Mouse (Mus musculus) B cell, adult 2 months (primary cell): Measurements from ENCODE around the gene Mpc1.
A peak's percentile ranks its signal among the peaks of the same experiment; 100 is the strongest.
"Not testable (repeated sequence)": the region's sequence is repeated elsewhere in the genome, so short reads cannot be mapped to it uniquely, and the experiment has no call there.

ENCODE experiments used
- DNase-seq, 2 experiments: peaks; one replicate each; pipeline ENCODE4 v3.0.0; 2022

The Mpc1 gene

DNA sequence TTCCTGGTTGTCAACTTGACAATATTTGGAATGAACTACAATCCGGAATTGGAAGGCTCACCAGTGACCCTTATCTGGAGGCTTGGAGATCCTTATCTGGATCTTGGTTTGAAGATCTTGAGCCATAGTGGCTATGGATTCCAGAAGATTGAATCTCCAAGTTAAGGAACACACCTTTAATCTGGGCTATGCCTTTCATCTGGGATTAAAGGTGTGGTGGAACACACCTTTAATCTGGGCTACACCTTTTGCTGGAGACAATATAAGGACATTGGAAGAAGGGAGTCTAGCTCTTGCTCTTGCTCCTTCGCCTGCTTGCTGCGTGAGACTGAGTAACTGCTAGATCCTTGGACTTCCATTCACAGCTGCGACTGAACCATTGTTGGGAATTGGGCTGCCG is 54.5 kb downstream of the Mpc1 start, which contains the start of gene Prr18:
Prr18 (plus strand) TSS at position 301 of the 400 bp plus-strand sequence.
- not testable (repeated sequence) for DNase-seq

DNA sequence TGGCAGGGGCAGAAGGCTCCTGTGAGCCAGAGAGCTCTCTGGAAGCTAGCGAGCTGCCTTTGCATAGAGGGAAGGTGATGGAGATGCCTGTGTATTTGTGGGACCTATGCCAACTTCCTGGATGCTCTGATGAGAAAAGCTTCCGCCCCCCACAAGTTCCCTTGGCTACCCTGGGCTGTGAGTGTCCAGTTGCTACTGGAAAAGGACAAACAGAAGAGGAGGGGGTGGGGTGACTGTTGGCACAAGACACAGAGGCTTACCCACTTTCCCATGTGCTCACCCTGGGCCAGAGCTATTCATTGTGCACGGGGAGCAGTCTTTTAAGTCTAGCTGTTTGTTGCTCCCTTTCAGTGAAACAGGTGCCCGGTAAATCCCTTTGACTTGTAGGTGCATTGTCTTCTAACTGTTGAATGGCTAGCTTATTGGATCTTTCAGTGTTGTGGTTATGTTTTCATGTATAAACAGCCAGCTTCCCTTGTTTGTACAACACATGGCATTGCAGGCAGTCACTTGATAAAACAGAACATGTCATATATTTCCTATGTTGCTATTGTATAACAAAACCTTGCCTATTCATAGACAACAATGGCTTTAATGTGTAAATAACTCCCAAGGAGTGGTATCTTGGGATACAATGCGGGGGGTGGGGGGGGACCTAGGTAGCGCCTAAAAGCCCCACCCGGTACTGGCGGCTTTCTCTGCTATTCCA is 57.1 kb downstream of the Mpc1 start:
- DNase-seq: no peak

DNA sequence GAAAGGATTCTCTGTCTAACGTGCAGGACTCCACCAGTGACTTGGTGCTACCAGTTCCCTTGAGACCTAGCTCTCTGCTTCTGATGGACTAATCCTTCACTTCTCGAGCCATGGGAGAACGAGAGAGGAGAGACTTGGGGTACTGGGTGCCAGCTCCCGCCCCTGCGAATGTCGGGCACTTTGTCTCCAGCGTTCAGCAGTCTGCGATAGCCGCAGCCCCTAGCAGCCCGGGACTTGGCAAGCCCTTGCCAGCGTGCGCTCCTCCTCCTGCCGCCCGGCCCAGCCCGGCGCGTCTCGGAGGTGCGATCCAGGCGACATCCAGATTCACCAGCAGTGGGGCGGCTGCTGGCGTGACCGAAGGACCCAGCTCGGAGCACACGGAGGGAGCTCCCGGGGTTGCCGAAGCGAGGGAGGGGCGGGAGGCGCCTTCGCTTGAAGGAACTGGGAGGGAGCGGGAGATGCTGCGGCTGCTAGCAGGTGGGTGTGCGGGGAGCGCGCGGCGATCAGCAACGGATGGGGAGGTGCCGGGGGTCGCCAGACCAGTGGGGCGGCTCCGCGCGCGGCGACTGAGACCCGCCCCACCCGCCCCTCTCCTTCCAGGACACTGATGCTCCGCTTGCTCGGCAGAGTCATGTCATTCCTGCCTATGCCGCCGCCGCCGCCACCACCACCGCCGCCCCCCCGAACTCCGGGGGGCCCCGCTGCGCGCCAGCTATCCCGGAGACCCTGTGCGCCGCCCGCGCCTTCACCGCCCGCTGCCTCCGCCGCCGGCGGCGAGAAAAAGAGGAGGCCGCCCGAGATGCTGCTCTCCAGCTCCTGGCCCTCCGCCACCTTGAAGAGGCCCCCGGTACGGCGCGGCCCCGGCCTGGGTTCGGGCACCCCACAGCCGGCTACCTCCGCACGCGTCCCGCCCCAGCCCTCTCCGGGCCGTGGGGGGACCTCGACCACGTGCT is 58.0 kb downstream of the Mpc1 start:
- DNase-seq: peak; percentile 17 to 21

DNA sequence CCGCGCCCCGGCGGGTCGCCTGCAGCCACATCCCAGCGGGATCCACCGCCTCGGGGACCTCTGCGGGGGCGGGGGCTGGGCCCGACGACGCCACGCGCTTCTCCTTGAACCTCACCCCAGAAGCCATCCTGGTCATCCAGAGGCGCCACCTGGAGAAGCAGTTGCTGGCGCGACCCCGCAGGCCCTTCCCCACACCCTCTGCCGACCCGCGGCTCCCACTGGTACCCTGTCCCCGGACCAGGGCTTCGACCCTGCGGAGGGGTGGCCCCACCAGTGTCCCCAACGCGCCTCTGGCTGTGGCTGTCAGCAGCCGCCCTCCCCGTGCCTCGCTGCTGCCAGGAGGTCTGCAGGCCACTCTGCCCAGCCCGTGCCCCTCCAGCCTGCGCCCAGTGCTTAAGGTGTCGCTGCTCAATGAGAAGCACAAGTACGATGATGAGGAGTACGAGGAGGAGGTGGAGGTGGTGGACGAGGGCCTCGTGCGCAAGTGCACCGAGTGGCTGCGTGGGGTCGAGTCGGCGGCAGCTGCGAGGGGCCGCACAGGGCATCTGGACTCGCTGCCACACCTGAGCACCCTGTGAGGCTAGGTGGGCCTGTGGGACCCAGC is 58.8 kb downstream of the Mpc1 start:
- peak in 1 of 2 experiments; percentile 3 for DNase-seq

DNA sequence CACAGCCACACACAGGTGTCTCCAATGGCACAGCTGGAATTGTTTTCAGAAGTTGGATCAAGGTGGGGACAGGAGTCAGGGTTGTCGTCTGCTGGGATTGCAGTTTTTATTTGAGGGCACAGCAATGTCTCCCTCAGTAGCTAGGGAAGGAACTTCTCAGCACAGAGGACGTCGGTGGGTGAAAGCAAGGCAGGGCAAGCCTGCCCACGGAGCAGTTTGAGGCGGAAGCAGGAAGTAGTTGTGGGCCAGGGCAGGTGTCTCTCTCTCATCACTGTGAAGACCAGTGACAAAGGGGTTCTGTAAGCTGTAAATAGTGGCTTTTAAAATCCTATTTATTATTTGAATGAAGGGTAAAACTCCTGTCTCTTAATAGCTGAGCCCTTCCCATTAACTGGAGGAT is 60.0 kb downstream of the Mpc1 start:
- DNase-seq: peak in 1 of 2 experiments; percentile 17

DNA sequence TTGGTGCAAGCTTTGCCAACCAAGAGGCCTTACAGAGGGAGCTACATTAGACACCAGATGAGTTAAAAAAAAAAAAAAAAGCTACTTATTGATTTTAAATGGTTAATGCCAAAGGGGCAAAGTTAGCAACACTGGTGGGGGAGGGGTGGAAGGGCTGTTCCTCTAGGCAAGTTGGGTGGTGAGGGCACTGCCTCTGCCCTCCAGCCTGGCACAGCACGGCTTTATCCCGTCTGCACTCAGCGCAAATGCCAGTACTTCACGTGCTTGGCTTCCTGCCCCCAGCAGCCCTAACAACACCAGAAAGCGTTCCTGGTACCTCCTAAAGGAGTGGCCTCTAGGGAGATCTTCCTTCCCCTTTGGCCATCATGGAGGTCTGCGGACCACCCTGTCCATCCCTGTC is 60.7 kb downstream of the Mpc1 start:
- DNase-seq: no peak
